Mouse (Mus musculus) embryonic facial prominence, embryonic 10.5 days (tissue): ENCODE results near the gene Tacc2. TPM values are rescaled to one million over a fixed set of nuclear protein-coding genes. Genes with fewer than 3 reads are reported as not detected.

Source experiments
- polyA plus RNA-seq: library from polyadenylated mRNA; unstranded; fragments of >200 nt; fragmentation: Nextera tagmentation; extraction: Ambion mirVana; gene quantifications from 2 replicates; pipeline ENCODE4 v1.2.1, GENCODE M21; 2016

Tacc2 gene
- polyA plus RNA-seq, 1 experiment from 2014 or later, result 49.6 TPM

Other genes with a start within 250 kb of the Tacc2 start
- 48.0 and 56.9 TPM in 2 replicates for gene Ate1, start 57.1 kb upstream of the Tacc2 start, polyA plus RNA-seq
- 196 and 197 TPM in 2 replicates for gene Nsmce4a, start 4.3 kb upstream of the Tacc2 start, polyA plus RNA-seq
- 0.14 TPM in 1 of 2 replicates, not detected in the other for gene Btbd16, start 196.6 kb downstream of the Tacc2 start, polyA plus RNA-seq